Mouse (Mus musculus) thymus, adult 2 months (tissue): ENCODE measurements around the gene Stpg2.
"Not testable (repeated sequence)": the region's sequence is repeated elsewhere in the genome, so short reads cannot be mapped to it uniquely, and the experiment has no call there.

Source experiments
- CTCF ChIP-seq: fragments of 200-500 bp; IDR thresholded peaks from 2 replicates; pipeline ENCODE4 v1.5.1; 2012; ENCODE audit warnings: mild to moderate bottlenecking, control low read depth, low read length, moderate library complexity, borderline replicate concordance; ENCODE audit not compliant: control insufficient read depth, poor library complexity, insufficient read depth; ENCODE audit errors: extremely low read depth
- POLR2A ChIP-seq: fragments of 200-500 bp; IDR thresholded peaks from 2 replicates; pipeline ENCODE4 v1.6.1; 2012; ENCODE audit warnings: mild to moderate bottlenecking, low read length, control low read depth, moderate library complexity; ENCODE audit not compliant: control insufficient read depth, poor library complexity, insufficient read depth; ENCODE audit errors: extremely low read depth

DNA sequence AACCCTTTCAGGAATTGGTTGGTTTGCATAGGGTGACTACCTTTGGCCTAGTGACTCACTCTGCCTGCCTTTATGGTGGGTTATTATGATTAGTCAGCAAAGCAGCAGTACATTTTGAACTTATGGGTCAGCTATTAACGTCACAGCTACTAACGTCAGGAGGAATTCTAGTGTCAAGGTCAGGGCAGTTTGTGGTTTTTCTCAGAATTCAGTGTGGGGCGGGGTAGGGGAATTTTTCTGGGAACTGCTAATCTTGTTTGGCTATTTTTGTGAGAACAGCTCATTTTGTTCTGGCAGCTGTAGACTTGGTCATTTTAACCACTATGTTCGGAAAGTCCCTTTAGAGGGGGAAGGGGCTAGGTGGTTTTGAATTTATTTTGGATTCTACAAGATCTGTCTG lies 56.9 kb downstream of the Stpg2 start:
- TF ChIP-seq POLR2A, CTCF: not testable (repeated sequence)
